ENCODE assay signal across 26 mouse cellular contexts in genomic region chr9:105284670-105285069, GRCm38 (mm10).
"Had no signal": no experiment of that assay in that cellular context is flagged by ENCODE, and none has a peak within 500 bp of the region (broad histone marks: within the 10 kb centered on the region; RNA-seq: fewer than 3 reads in every experiment).

No protein-coding gene starts in this region.

- H3K9me3 ChIP-seq: embryonic facial prominence, embryonic 10.5 days; embryonic facial prominence, embryonic 12.5 days; embryonic facial prominence, embryonic 13.5 days; embryonic facial prominence, embryonic 15.5 days; forebrain, embryonic 10.5 days; forebrain, embryonic 12.5 days; forebrain, embryonic 13.5 days; forebrain, embryonic 15.5 days had no signal

- DNase-seq: cerebellum, adult 2 months; cerebellum, adult 8-10 months; cerebellum, adult 9-10 months; cerebellum, adult 9-11 months; cerebellum, postnatal 25 days; cerebellum, postnatal 36 days; forebrain, postnatal 0 days; gastrocnemius, adult 2 months; gastrocnemius, postnatal 10 days; gastrocnemius, postnatal 14 days; gastrocnemius, postnatal 25 days; gastrocnemius, postnatal 36 days; heart, adult 11 months; heart, adult 18-20 months; heart, adult 2 months had no signal

- H3K27me3 ChIP-seq: embryonic facial prominence, embryonic 12.5 days; embryonic facial prominence, embryonic 13.5 days; embryonic facial prominence, embryonic 15.5 days; forebrain, embryonic 12.5 days; forebrain, embryonic 13.5 days; forebrain, embryonic 15.5 days had no signal

- H3K36me3 ChIP-seq: embryonic facial prominence, embryonic 10.5 days; embryonic facial prominence, embryonic 12.5 days; embryonic facial prominence, embryonic 13.5 days; embryonic facial prominence, embryonic 15.5 days; forebrain, embryonic 10.5 days; forebrain, embryonic 12.5 days; forebrain, embryonic 15.5 days had no signal

- H3K4me2 ChIP-seq: embryonic facial prominence, embryonic 12.5 days; embryonic facial prominence, embryonic 13.5 days; embryonic facial prominence, embryonic 15.5 days; forebrain, embryonic 12.5 days; forebrain, embryonic 13.5 days; forebrain, embryonic 15.5 days had no signal

- H3K9ac ChIP-seq: embryonic facial prominence, embryonic 12.5 days; embryonic facial prominence, embryonic 13.5 days; embryonic facial prominence, embryonic 15.5 days; forebrain, embryonic 12.5 days; forebrain, embryonic 13.5 days; forebrain, embryonic 15.5 days; forebrain, postnatal 0 days had no signal

- H3K4me3 ChIP-seq: embryonic facial prominence, embryonic 10.5 days; embryonic facial prominence, embryonic 12.5 days; embryonic facial prominence, embryonic 13.5 days; embryonic facial prominence, embryonic 15.5 days; erythroblast, embryonic 14.5 days; forebrain, embryonic 10.5 days; forebrain, embryonic 12.5 days; forebrain, embryonic 13.5 days; forebrain, embryonic 15.5 days; gastrocnemius, adult 2 months; heart, adult 2 months had no signal

- H3K27ac ChIP-seq: embryonic facial prominence, embryonic 10.5 days; embryonic facial prominence, embryonic 12.5 days; embryonic facial prominence, embryonic 13.5 days; embryonic facial prominence, embryonic 15.5 days; forebrain, embryonic 10.5 days; forebrain, embryonic 12.5 days; forebrain, embryonic 13.5 days; forebrain, embryonic 15.5 days; gastrocnemius, adult 2 months; heart, adult 2 months had no signal

- H3K4me1 ChIP-seq: embryonic facial prominence, embryonic 10.5 days; embryonic facial prominence, embryonic 12.5 days; embryonic facial prominence, embryonic 13.5 days; embryonic facial prominence, embryonic 15.5 days; forebrain, embryonic 10.5 days had no signal

- ATAC-seq: forebrain, embryonic 13.5 days; forebrain, embryonic 14.5 days; forebrain, embryonic 15.5 days; forebrain, embryonic 16.5 days; forebrain, postnatal 0 days had no signal
